Comparison of ENCODE assay signal across 11 mouse cellular contexts in genomic region chr17:67323777-67324498, GRCm38 (mm10). TPM values are rescaled to one million over a fixed set of nuclear protein-coding genes. Genes with fewer than 3 reads are reported as not detected.
A peak's percentile ranks its signal among the peaks of the same experiment; 100 is the strongest.
DNase-seq lines count a peak whose midpoint lies in the region; ATAC-seq and TF ChIP-seq lines count a peak whose summit lies in the region.
"Had no signal": no experiment of that assay in that cellular context is flagged by ENCODE, and none has a peak within 500 bp of the region (broad histone marks: within the 10 kb centered on the region; RNA-seq: fewer than 3 reads in every experiment).

No protein-coding gene starts in this region.

- H3K4me1 ChIP-seq in hindbrain, embryonic 11.5 days (replicated peaks; ENCODE audit: control insufficient read depth, insufficient read depth, low read length) = no peaks in the 10 kb centered on the region
- peaks cover 5% of the 10 kb centered on the region for H3K4me1 ChIP-seq in hindbrain, embryonic 10.5 days (replicated peaks)
- peaks cover 33% of the 10 kb centered on the region for H3K4me1 ChIP-seq in embryonic facial prominence, embryonic 10.5 days
- peaks cover 31% of the 10 kb centered on the region for H3K4me1 ChIP-seq in hindbrain, embryonic 13.5 days (replicated peaks)
- H3K4me1 ChIP-seq in limb, embryonic 14.5 days (ENCODE audit: control insufficient read depth, insufficient read depth, low read length) = peaks cover 15% of the 10 kb centered on the region
- H3K4me1 ChIP-seq: liver, embryonic 15.5 days had no signal

- no peak overlapping the region for H3K27ac ChIP-seq in hindbrain, embryonic 11.5 days (ENCODE audit: low read depth, low read length)
- no peak overlapping the region for H3K27ac ChIP-seq in hindbrain, embryonic 10.5 days
- no peak overlapping the region for H3K27ac ChIP-seq in embryonic facial prominence, embryonic 10.5 days (replicated peaks)
- H3K27ac ChIP-seq in hindbrain, embryonic 13.5 days = peak overlapping the region; percentile 37; the same call in 1 of the 2 replicates
- no peak overlapping the region for H3K27ac ChIP-seq in limb, embryonic 14.5 days (replicated peaks; ENCODE audit: low read depth, low read length)
- H3K27ac ChIP-seq: liver, embryonic 15.5 days had no signal

- peak; percentile 73; the same call in 1 of the 2 replicates for ATAC-seq in hindbrain, embryonic 11.5 days (ENCODE audit: low FRiP score)
- peak; percentile 78 for ATAC-seq in hindbrain, embryonic 13.5 days (ENCODE audit: low FRiP score)
- ATAC-seq in limb, embryonic 14.5 days (ENCODE audit: low FRiP score, low read depth) = no peak
- no peak for ATAC-seq in frontal cortex, adult (ENCODE audit: low TSS enrichment)
- ATAC-seq: activated CD4-positive, CD25-positive, alpha-beta regulatory T cell, adult 4 months had no signal

- 47% methylated on average over 11 of the region's 11 CpGs for WGBS in hindbrain, embryonic 11.5 days
- 70% methylated on average over 11 of the region's 11 CpGs for WGBS in hindbrain, embryonic 10.5 days
- 47% methylated on average over 11 of the region's 11 CpGs for WGBS in embryonic facial prominence, embryonic 10.5 days
- whole genome bisulfite sequencing in hindbrain, embryonic 13.5 days = 36% methylated on average over 11 of the region's 11 CpGs
- WGBS in limb, embryonic 14.5 days = 15% methylated on average over 11 of the region's 11 CpGs

- H3K9me3 ChIP-seq in hindbrain, embryonic 11.5 days (ENCODE audit: control insufficient read depth, low read length) = no peaks in the 10 kb centered on the region
- H3K9me3 ChIP-seq in hindbrain, embryonic 10.5 days = no peaks in the 10 kb centered on the region
- H3K9me3 ChIP-seq in embryonic facial prominence, embryonic 10.5 days = no peaks in the 10 kb centered on the region
- no peaks in the 10 kb centered on the region for H3K9me3 ChIP-seq in hindbrain, embryonic 13.5 days
- H3K9me3 ChIP-seq in limb, embryonic 14.5 days (ENCODE audit: control insufficient read depth, low read length) = no peaks in the 10 kb centered on the region
- H3K9me3 ChIP-seq: liver, embryonic 15.5 days had no signal

- no peak overlapping the region for H3K4me3 ChIP-seq in hindbrain, embryonic 11.5 days (ENCODE audit: low read depth, low read length)
- H3K4me3 ChIP-seq in hindbrain, embryonic 10.5 days = no peak overlapping the region
- no peak overlapping the region for H3K4me3 ChIP-seq in embryonic facial prominence, embryonic 10.5 days
- H3K4me3 ChIP-seq in hindbrain, embryonic 13.5 days = no peak overlapping the region
- H3K4me3 ChIP-seq in limb, embryonic 14.5 days (replicated peaks; ENCODE audit: low read length) = no peak overlapping the region
- H3K4me3 ChIP-seq: liver, embryonic 15.5 days had no signal

- no peak for TF ChIP-seq POLR2A in limb, embryonic 14.5 days (IDR thresholded peaks at IDR 0.05; ENCODE audit: borderline replicate concordance, extremely low read depth, insufficient read depth, insufficient read length)

- H3K36me3 ChIP-seq in hindbrain, embryonic 11.5 days (ENCODE audit: control insufficient read depth, insufficient read depth, low read length) = no peaks in the 10 kb centered on the region
- H3K36me3 ChIP-seq in hindbrain, embryonic 10.5 days = no peaks in the 10 kb centered on the region
- H3K36me3 ChIP-seq in embryonic facial prominence, embryonic 10.5 days (replicated peaks) = no peaks in the 10 kb centered on the region
- no peaks in the 10 kb centered on the region for H3K36me3 ChIP-seq in hindbrain, embryonic 13.5 days
- H3K36me3 ChIP-seq in limb, embryonic 14.5 days (ENCODE audit: control insufficient read depth, insufficient read depth, low read length) = no peaks in the 10 kb centered on the region
- H3K36me3 ChIP-seq: liver, embryonic 15.5 days had no signal

- no peaks in the 10 kb centered on the region for H3K27me3 ChIP-seq in hindbrain, embryonic 11.5 days (ENCODE audit: control insufficient read depth, insufficient read depth, low read length)
- H3K27me3 ChIP-seq in hindbrain, embryonic 10.5 days (ENCODE audit: insufficient read depth, poor library complexity, severe bottlenecking) = no peaks in the 10 kb centered on the region
- no peaks in the 10 kb centered on the region for H3K27me3 ChIP-seq in embryonic facial prominence, embryonic 10.5 days (replicated peaks; ENCODE audit: low read depth, poor library complexity, severe bottlenecking)
- H3K27me3 ChIP-seq in hindbrain, embryonic 13.5 days = no peaks in the 10 kb centered on the region
- H3K27me3 ChIP-seq in limb, embryonic 14.5 days (ENCODE audit: control insufficient read depth, insufficient read depth, low read length) = no peaks in the 10 kb centered on the region
- H3K27me3 ChIP-seq: liver, embryonic 15.5 days had no signal

- no peak overlapping the region for H3K4me2 ChIP-seq in hindbrain, embryonic 11.5 days (replicated peaks; ENCODE audit: low read depth, low read length)
- H3K4me2 ChIP-seq in hindbrain, embryonic 13.5 days = no peak overlapping the region
- H3K4me2 ChIP-seq in limb, embryonic 14.5 days (replicated peaks; ENCODE audit: low read depth, low read length, severe bottlenecking) = no peak overlapping the region
- H3K4me2 ChIP-seq: liver, embryonic 15.5 days had no signal

- DNase-seq in hindbrain, embryonic 11.5 days (ENCODE audit: low spot score) = peak; percentile 40
- no peak for DNase-seq in hindbrain, embryonic 10.5 days (ENCODE audit: low spot score)
- peak; percentile 65 for DNase-seq in embryonic facial prominence, embryonic 10.5 days (ENCODE audit: low spot score)
- peak; percentile 25 for DNase-seq in limb, embryonic 14.5 days (ENCODE audit: low spot score)
- no peak for DNase-seq in thymus, postnatal 36 days
- no peak for DNase-seq in ovary, postnatal 14 days (ENCODE audit: low spot score)
- DNase-seq: gastrocnemius, postnatal 10 days had no signal

- no peak overlapping the region for H3K9ac ChIP-seq in hindbrain, embryonic 11.5 days (ENCODE audit: low read depth, low read length)
- no peak overlapping the region for H3K9ac ChIP-seq in hindbrain, embryonic 13.5 days
- no peak overlapping the region for H3K9ac ChIP-seq in limb, embryonic 14.5 days (ENCODE audit: low read depth, low read length, severe bottlenecking)
- H3K9ac ChIP-seq: liver, embryonic 15.5 days had no signal

RNA-seq across cellular contexts. Expression of gene Ptprm, which starts 30.3 kb away (rescaled TPM):
- 10.7 and 11.2 TPM in 2 replicates for polyA plus RNA-seq in hindbrain, embryonic 11.5 days (2014; fragmentation: Nextera tagmentation; extraction: Ambion mirVana)
- 6.3 and 8.1 TPM in 2 replicates for polyA plus RNA-seq in hindbrain, embryonic 10.5 days (2016; fragmentation: Nextera tagmentation; extraction: Ambion mirVana)
- polyA plus RNA-seq in embryonic facial prominence, embryonic 10.5 days (2016; fragmentation: Nextera tagmentation; extraction: Ambion mirVana) = 9.7 and 10.6 TPM in 2 replicates
- 15.4 and 16.3 TPM in 2 replicates for polyA plus RNA-seq in hindbrain, embryonic 13.5 days (2015; fragmentation: Nextera tagmentation; extraction: Ambion mirVana)
- 15.8 and 16.5 TPM in 2 replicates for polyA plus RNA-seq in limb, embryonic 14.5 days (2012; rRNA removed)
- polyA plus RNA-seq in limb, embryonic 14.5 days (2014; fragmentation: Nextera tagmentation; extraction: Ambion mirVana) = 21.8 and 21.9 TPM in 2 replicates
- polyA plus RNA-seq: activated CD4-positive, CD25-positive, alpha-beta regulatory T cell, adult 4 months had no signal

Comparison
In these comparisons a context has a peak if more than half of its experiments do, and no peak if none do; other contexts are left out.
1. DNase-seq: peak in hindbrain, embryonic 11.5 days (single experiment), embryonic facial prominence, embryonic 10.5 days (single experiment) and limb, embryonic 14.5 days (single experiment); none in hindbrain, embryonic 10.5 days (single experiment), thymus, postnatal 36 days (0 of 2) and ovary, postnatal 14 days (single experiment).
2. ATAC-seq: peak in hindbrain, embryonic 11.5 days (single experiment) and hindbrain, embryonic 13.5 days (single experiment); none in limb, embryonic 14.5 days (single experiment) and frontal cortex, adult (single experiment).